Mouse (Mus musculus): ENCODE data around the gene Cryge. TPM values are rescaled to one million over a fixed set of nuclear protein-coding genes. Genes with fewer than 3 reads are reported as not detected.
A peak's percentile ranks its signal among the peaks of the same experiment; 100 is the strongest.
"Not testable (repeated sequence)": the region's sequence is repeated elsewhere in the genome, so short reads cannot be mapped to it uniquely, and the experiment has no call there.

Gene Cryge
- total RNA-seq (2014; fragmentation: Nextera tagmentation) (not detected in 2 replicates), total RNA-seq (2017) (not detected in 2 replicates)

- ATAC-seq (replicated peaks; ENCODE audit: low FRiP score, low TSS enrichment, poor library complexity, severe bottlenecking): not testable (repeated sequence)
Measured at GRCm38 (mm10) chr1:65050952-65051351, at the start of gene Cryge. Gene Cryge, minus strand, starts transcription at chr1:65051149.

GRCm38 (mm10) chr1:65096953-65097352, 46.0 kb upstream of the Cryge start:
- no peak for ATAC-seq (replicated peaks; ENCODE audit: low FRiP score, low TSS enrichment, poor library complexity, severe bottlenecking)

- no peak for ATAC-seq (replicated peaks; ENCODE audit: low FRiP score, low TSS enrichment, poor library complexity, severe bottlenecking)
Measured at GRCm38 (mm10) chr1:65091566-65091965, 40.6 kb upstream of the Cryge start.

GRCm38 (mm10) chr1:65090370-65090769, 39.4 kb upstream of the Cryge start:
- ATAC-seq (replicated peaks; ENCODE audit: low FRiP score, low TSS enrichment, poor library complexity, severe bottlenecking): no peak

GRCm38 (mm10) chr1:65088567-65089356, 37.8 kb upstream of the Cryge start:
- ATAC-seq (replicated peaks; ENCODE audit: low FRiP score, low TSS enrichment, poor library complexity, severe bottlenecking): no peak

GRCm38 (mm10) chr1:65082188-65082587, 31.2 kb upstream of the Cryge start, which contains the start of gene Crygb:
Gene Crygb, minus strand, starts transcription at chr1:65082288.
- ATAC-seq (replicated peaks; ENCODE audit: low FRiP score, low TSS enrichment, poor library complexity, severe bottlenecking): no peak

GRCm38 (mm10) chr1:65075607-65076006, 24.7 kb upstream of the Cryge start:
- ATAC-seq (replicated peaks; ENCODE audit: low FRiP score, low TSS enrichment, poor library complexity, severe bottlenecking): no peak

- ATAC-seq (replicated peaks; ENCODE audit: low FRiP score, low TSS enrichment, poor library complexity, severe bottlenecking): no peak
Measured at GRCm38 (mm10) chr1:65073589-65073988, 22.6 kb upstream of the Cryge start, which contains the start of gene Crygc. Gene Crygc, minus strand, starts transcription at chr1:65073689.

GRCm38 (mm10) chr1:65067842-65068241, 16.9 kb upstream of the Cryge start:
- ATAC-seq (replicated peaks; ENCODE audit: low FRiP score, low TSS enrichment, poor library complexity, severe bottlenecking): no peak

- ATAC-seq (replicated peaks; ENCODE audit: low FRiP score, low TSS enrichment, poor library complexity, severe bottlenecking): no peak
Measured at GRCm38 (mm10) chr1:65064201-65064600, 13.3 kb upstream of the Cryge start.

- no peak for ATAC-seq (replicated peaks; ENCODE audit: low FRiP score, low TSS enrichment, poor library complexity, severe bottlenecking)
Measured at GRCm38 (mm10) chr1:65063352-65063751, 12.4 kb upstream of the Cryge start, which contains the start of gene Crygd. Gene Crygd, minus strand, starts transcription at chr1:65063452.

- ATAC-seq (replicated peaks; ENCODE audit: low FRiP score, low TSS enrichment, poor library complexity, severe bottlenecking): no peak
Measured at GRCm38 (mm10) chr1:65052140-65052539, 1.2 kb upstream of the Cryge start.

- no peak for ATAC-seq (replicated peaks; ENCODE audit: low FRiP score, low TSS enrichment, poor library complexity, severe bottlenecking)
Measured at GRCm38 (mm10) chr1:65051696-65052095, 747 bp upstream of the Cryge start.

GRCm38 (mm10) chr1:65048781-65049180, 2.2 kb downstream of the Cryge start:
- ATAC-seq (replicated peaks; ENCODE audit: low FRiP score, low TSS enrichment, poor library complexity, severe bottlenecking): no peak

- peak; percentile 67; the same call in 1 of the 2 replicates for ATAC-seq (replicated peaks; ENCODE audit: low FRiP score, low TSS enrichment, poor library complexity, severe bottlenecking)
Measured at GRCm38 (mm10) chr1:65046401-65047109, 4.4 kb downstream of the Cryge start.

GRCm38 (mm10) chr1:65043433-65043832, 7.5 kb downstream of the Cryge start:
- ATAC-seq (replicated peaks; ENCODE audit: low FRiP score, low TSS enrichment, poor library complexity, severe bottlenecking): no peak

GRCm38 (mm10) chr1:65041837-65042236, 9.1 kb downstream of the Cryge start:
- ATAC-seq (replicated peaks; ENCODE audit: low FRiP score, low TSS enrichment, poor library complexity, severe bottlenecking): no peak

GRCm38 (mm10) chr1:65040806-65041205, 10.1 kb downstream of the Cryge start:
- no peak for ATAC-seq (replicated peaks; ENCODE audit: low FRiP score, low TSS enrichment, poor library complexity, severe bottlenecking)

- no peak for ATAC-seq (replicated peaks; ENCODE audit: low FRiP score, low TSS enrichment, poor library complexity, severe bottlenecking)
Measured at GRCm38 (mm10) chr1:65039679-65040078, 11.3 kb downstream of the Cryge start.

GRCm38 (mm10) chr1:65037542-65037941, 13.4 kb downstream of the Cryge start:
- ATAC-seq (replicated peaks; ENCODE audit: low FRiP score, low TSS enrichment, poor library complexity, severe bottlenecking): no peak

Measured in megakaryocyte-erythroid progenitor cell, adult 5-6 weeks (primary cell).